Mouse (Mus musculus) ES-E14 (cell line): ENCODE data around the gene Jade1.

Source experiments
- CHD2 ChIP-seq: IDR thresholded peaks from 2 replicates; pipeline ENCODE4 v1.6.1; 2014; ENCODE audit warnings: mild to moderate bottlenecking, low read depth, low read length, inconsistent platforms
- HCFC1 ChIP-seq: IDR thresholded peaks from 2 replicates; pipeline ENCODE4 v1.6.1; 2012; ENCODE audit warnings: low read length, inconsistent platforms, borderline replicate concordance; ENCODE audit not compliant: insufficient read depth
- MAFK ChIP-seq: IDR thresholded peaks from 2 replicates; pipeline ENCODE4 v1.6.1; 2014; ENCODE audit warnings: mild to moderate bottlenecking, low read depth, low read length, inconsistent platforms; ENCODE audit not compliant: insufficient read depth
- ZC3H11A ChIP-seq: IDR thresholded peaks from 2 replicates; pipeline ENCODE4 v1.6.1; 2012; ENCODE audit warnings: low read depth, mild to moderate bottlenecking, inconsistent platforms, low read length, borderline replicate concordance
- ZNF384 ChIP-seq: IDR thresholded peaks from 2 replicates; pipeline ENCODE4 v1.6.1; 2012; ENCODE audit warnings: low read depth, low read length, inconsistent platforms

DNA sequence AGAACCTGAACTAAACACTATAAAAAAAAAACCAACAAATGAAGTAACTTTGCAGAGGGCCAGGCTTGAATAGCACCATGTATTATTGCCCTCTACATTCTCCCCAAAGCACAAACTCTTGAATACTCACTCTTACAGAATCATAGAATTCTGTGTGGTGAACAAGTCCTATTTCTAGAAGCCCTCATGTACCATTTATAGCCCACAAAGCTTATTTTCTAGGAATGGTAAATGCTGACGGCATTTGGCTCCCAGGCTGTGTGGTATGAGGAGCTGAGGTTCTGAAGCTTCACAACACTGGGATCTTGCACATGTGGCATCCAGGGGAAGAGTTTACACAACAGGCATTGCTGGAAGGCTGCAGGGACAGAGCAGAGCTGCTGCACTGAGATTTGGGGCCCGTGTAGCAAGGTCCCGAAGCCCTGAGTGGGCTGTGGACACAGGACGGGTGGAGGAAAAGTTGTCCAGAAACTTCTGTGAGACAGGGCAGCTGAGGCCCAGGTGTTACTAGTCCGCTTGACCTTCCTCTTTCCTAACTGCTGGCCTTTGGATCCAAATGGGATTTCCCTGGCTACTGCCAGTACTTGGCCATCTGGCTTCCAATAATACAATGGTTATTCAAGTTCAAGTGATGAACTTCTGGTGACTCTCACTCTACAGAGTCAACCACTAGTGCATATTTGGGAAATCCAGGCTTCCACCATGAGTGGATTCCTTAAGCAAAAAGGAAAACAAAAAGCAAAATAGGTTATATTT, 58.9 kb downstream of the Jade1 start:
- TF ChIP-seq ZC3H11A (no peak), ZNF384 (no peak), CHD2 (no peak), HCFC1 (no peak), MAFK (no peak)
